ENCODE assay signal across 7 mouse cellular contexts in the genomic region with DNA sequence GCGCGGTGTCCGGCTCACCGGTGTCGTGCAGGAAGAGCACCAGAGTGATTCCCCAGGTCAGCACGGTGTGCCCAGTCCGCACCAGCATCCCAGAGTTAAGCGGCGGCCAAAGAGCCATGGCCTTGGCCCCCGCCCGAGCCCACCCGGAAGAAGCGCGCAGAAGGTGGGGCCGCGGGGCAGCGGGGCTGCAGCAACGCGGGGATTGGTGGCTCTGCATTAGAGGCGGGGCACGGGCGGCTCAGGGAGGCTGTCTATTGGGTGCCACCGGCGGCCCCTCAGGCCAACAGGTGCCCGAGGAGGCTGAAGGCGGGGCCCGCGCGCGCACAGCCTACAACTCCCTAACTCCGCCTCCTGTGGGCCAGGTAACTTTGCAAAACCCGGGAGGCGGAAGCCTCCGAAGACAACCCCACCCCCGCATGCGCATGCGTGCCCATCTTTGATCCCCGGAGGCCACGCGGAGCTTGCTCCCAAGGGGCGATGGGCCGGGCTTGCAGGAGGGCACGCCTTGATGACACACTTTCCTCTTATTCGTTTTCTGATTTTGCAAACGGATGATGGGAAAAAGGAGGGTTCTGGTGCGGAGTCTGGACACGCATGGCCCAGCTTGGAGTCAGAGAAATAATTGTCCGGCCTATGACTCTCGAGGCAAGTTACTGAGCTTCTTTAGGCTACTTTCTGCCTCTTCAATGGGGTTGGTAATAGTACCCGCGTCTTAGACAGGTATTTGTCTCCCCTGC. TPM values are rescaled to one million over a fixed set of nuclear protein-coding genes. Genes with fewer than 3 reads are reported as not detected.
DNase-seq lines count a peak whose midpoint lies in the region; ATAC-seq lines count a peak whose summit lies in the region.

A gene (minus strand): TSS at position 178 of the 737 bp plus-strand sequence.

- H3K36me3 ChIP-seq in intestine, embryonic 16.5 days (ENCODE audit: control insufficient read depth, insufficient read depth, low read length): no peaks in the 10 kb centered on the region
- H3K36me3 ChIP-seq in midbrain, embryonic 11.5 days (ENCODE audit: control insufficient read depth, insufficient read depth, low read length): no peaks in the 10 kb centered on the region

- H3K4me2 ChIP-seq in intestine, embryonic 16.5 days (ENCODE audit: low read depth, low read length): peak within 1 kb of the TSS; percentile 89
- peak within 1 kb of the TSS; percentile 67 for H3K4me2 ChIP-seq in midbrain, embryonic 11.5 days

- H3K4me3 ChIP-seq in intestine, embryonic 16.5 days (ENCODE audit: low read length): peak within 1 kb of the TSS; percentile 76
- H3K4me3 ChIP-seq in midbrain, embryonic 11.5 days (ENCODE audit: low read depth, low read length): peak within 1 kb of the TSS; percentile 61

- peak; percentile 98 for ATAC-seq in intestine, embryonic 16.5 days
- ATAC-seq in midbrain, embryonic 11.5 days (ENCODE audit: low FRiP score): peak; percentile 96

- intact Hi-C loops in left cerebral cortex, postnatal 36 days (cut with DNase I): no loop called here

- peak within 1 kb of the TSS; percentile 84 for H3K27ac ChIP-seq in intestine, embryonic 16.5 days (ENCODE audit: low read length)
- no peak within 1 kb of the TSS for H3K27ac ChIP-seq in midbrain, embryonic 11.5 days (ENCODE audit: low read depth, low read length)

- under 1% methylated on average over 51 of the region's 51 CpGs for WGBS in intestine, embryonic 16.5 days
- WGBS in midbrain, embryonic 11.5 days: under 1% methylated on average over 37 of the region's 51 CpGs

- peaks cover 17% of the 10 kb centered on the region for H3K4me1 ChIP-seq in intestine, embryonic 16.5 days (ENCODE audit: control insufficient read depth, insufficient read depth, low read length)
- peaks cover 9% of the 10 kb centered on the region for H3K4me1 ChIP-seq in midbrain, embryonic 11.5 days (ENCODE audit: control insufficient read depth, insufficient read depth, low read length)

- H3K9ac ChIP-seq in intestine, embryonic 16.5 days (ENCODE audit: low read depth, low read length): peak within 1 kb of the TSS; percentile 77
- peak within 1 kb of the TSS; percentile 64 for H3K9ac ChIP-seq in midbrain, embryonic 11.5 days (ENCODE audit: low read length)

- DNase-seq in adrenal gland, adult 8-10 months: peak; percentile 98
- peak; percentile 97 for DNase-seq in embryo, embryonic 9.5 days (ENCODE audit: extremely low spot score)
- peak; percentile 74 to 90 for DNase-seq in gastrocnemius, postnatal 4 days (ENCODE audit: low spot score in 2 of 2)
- DNase-seq in left cerebral cortex, postnatal 36 days (ENCODE audit: low spot score in 2 of 2): peak; percentile 88 to 92
- peak; percentile 97 for DNase-seq in midbrain, embryonic 11.5 days (ENCODE audit: low spot score, missing footprints)
- peak; percentile 92 for DNase-seq in skeletal muscle tissue, adult 2 months (ENCODE audit: low read depth, low spot score)

- H3K27me3 ChIP-seq in intestine, embryonic 16.5 days (replicated peaks; ENCODE audit: control insufficient read depth, insufficient read depth, low read length): no peaks in the 10 kb centered on the region
- no peaks in the 10 kb centered on the region for H3K27me3 ChIP-seq in midbrain, embryonic 11.5 days (ENCODE audit: control insufficient read depth, insufficient read depth, low read length)

- no peaks in the 10 kb centered on the region for H3K9me3 ChIP-seq in intestine, embryonic 16.5 days (ENCODE audit: control insufficient read depth, low read length)
- no peaks in the 10 kb centered on the region for H3K9me3 ChIP-seq in midbrain, embryonic 11.5 days (ENCODE audit: control insufficient read depth, low read length)

RNA-seq across cellular contexts. Expression of the gene that starts here (rescaled TPM):
- total RNA-seq in adrenal gland, adult 8-10 months (2022): 10 to 100 TPM; 16.4 to 23.9 (median 17.6) TPM
- total RNA-seq in gastrocnemius, postnatal 4 days (2021): 1 to 10 TPM; 4.5 to 5.7 TPM
- 79.0 and 86.2 TPM in 2 replicates for polyA plus RNA-seq in intestine, embryonic 16.5 days (2015; fragmentation: Nextera tagmentation; extraction: Ambion mirVana)
- 1 to 10 TPM; 7.2 to 8.6 TPM for total RNA-seq in left cerebral cortex, postnatal 36 days (2021)
- polyA plus RNA-seq in midbrain, embryonic 11.5 days (2014; fragmentation: Nextera tagmentation; extraction: Ambion mirVana): 28.0 and 30.6 TPM in 2 replicates
